Mouse (Mus musculus) stomach, postnatal 0 days (tissue): ENCODE measurements around the gene Ankrd11. TPM values are rescaled to one million over a fixed set of nuclear protein-coding genes. Genes with fewer than 3 reads are reported as not detected.

Experiments used
- ATAC-seq: fragments of 200-750 bp; cut with Nextera tagmentation; 2 replicates; pipeline ENCODE4 v1.8.0; 2017; ENCODE audit not compliant: low FRiP score, low TSS enrichment
- DNase-seq: peaks from one replicate; pipeline ENCODE4 v3.0.0-alpha.2; 2016; ENCODE audit warnings: low spot score
- H3K27ac ChIP-seq: fragments of 300-500 bp; sonication (generic); replicated peaks from 2 replicates; pipeline ENCODE4 v1.5.1; 2014; ENCODE audit warnings: mild to moderate bottlenecking, control low read depth
- H3K27me3 ChIP-seq: fragments of 300-500 bp; sonication (generic); 2 replicates; pipeline ENCODE4 v1.6.1; 2014; ENCODE audit warnings: low read length; ENCODE audit not compliant: control insufficient read depth, insufficient read depth
- H3K36me3 ChIP-seq: fragments of 300-500 bp; sonication (generic); 2 replicates; pipeline ENCODE4 v1.6.1; 2014; ENCODE audit warnings: low read length, mixed read lengths; ENCODE audit not compliant: control insufficient read depth, insufficient read depth
- H3K4me1 ChIP-seq: fragments of 300-500 bp; sonication (generic); replicated peaks from 2 replicates; pipeline ENCODE4 v1.6.1; 2014; ENCODE audit warnings: antibody characterized with exemption; ENCODE audit not compliant: control insufficient read depth, insufficient read depth
- H3K4me2 ChIP-seq: fragments of 300-500 bp; sonication (generic); replicated peaks from 2 replicates; pipeline ENCODE4 v1.6.1; 2014; ENCODE audit warnings: low read depth, mild to moderate bottlenecking, control low read depth, moderate library complexity
- H3K4me3 ChIP-seq: fragments of 300-500 bp; sonication (generic); 2 replicates; pipeline ENCODE4 v1.5.1; 2014; ENCODE audit warnings: low read depth, low read length, control low read depth
- H3K9ac ChIP-seq: fragments of 300-500 bp; sonication (generic); 2 replicates; pipeline ENCODE4 v1.6.1; 2014; ENCODE audit warnings: mild to moderate bottlenecking, low read length, control low read depth, mixed read lengths
- H3K9me3 ChIP-seq: fragments of 300-500 bp; sonication (generic); 2 replicates; pipeline ENCODE4 v1.6.1; 2016; ENCODE audit warnings: low read length; ENCODE audit not compliant: control insufficient read depth
- CTCF ChIP-seq: IDR thresholded peaks from 2 replicates; pipeline ENCODE4 v1.5.1; 2016; ENCODE audit warnings: antibody characterized with exemption, low read depth, mild to moderate bottlenecking, moderate library complexity
- EP300 ChIP-seq: optimal IDR thresholded peaks from 2 replicates; pipeline ENCODE3; 2016; ENCODE audit warnings: antibody characterized with exemption
- WGBS: fragments of 180-500 bp; shearing (Covaris S2); extraction: QIAGEN DNeasy Blood & Tissue Kit; methylation state at CpG from one replicate; pipeline ENCODE4 v1.1.7; 2014; 5-methylcytosine and 5-hydroxymethylcytosine counted together
- polyA plus RNA-seq: library from polyadenylated mRNA; unstranded; fragments of >200 nt; fragmentation: Nextera tagmentation; extraction: Ambion mirVana; gene quantifications from 2 replicates; pipeline ENCODE4 v1.2.1, GENCODE M21; 2015

The Ankrd11 gene
- polyA plus RNA-seq, 1 experiment from 2014 or later = 35.0 TPM

GRCm38 (mm10) chr8:122873171-122873570 is 168.9 kb downstream of the Ankrd11 start:
- Histone ChIP-seq H3K4me2 (no peak overlapping the region), H3K9me3 (no peaks in the 10 kb centered on the region), H3K9ac (no peak overlapping the region), H3K4me3 (no peak overlapping the region), H3K27ac (no peak overlapping the region), H3K36me3 (no peaks in the 10 kb centered on the region), H3K27me3 (no peaks in the 10 kb centered on the region), H3K4me1 (no peaks in the 10 kb centered on the region)
- ATAC-seq (no peak), DNase-seq (no peak)
- no peak for TF ChIP-seq CTCF
- no peak for TF ChIP-seq EP300
- WGBS = 36% methylated on average over 6 of the region's 6 CpGs

- Histone ChIP-seq H3K4me1 (no peaks in the 10 kb centered on the region), H3K27me3 (no peaks in the 10 kb centered on the region), H3K9me3 (no peaks in the 10 kb centered on the region), H3K4me2 (no peak overlapping the region), H3K9ac (no peak overlapping the region), H3K27ac (no peak overlapping the region), H3K4me3 (no peak overlapping the region), H3K36me3 (no peaks in the 10 kb centered on the region)
- 69% methylated on average over 9 of the region's 9 CpGs for WGBS
- TF ChIP-seq CTCF (no peak), EP300 (no peak)
- no peak for ATAC-seq
- no peak for DNase-seq
These were observed 170.4 kb downstream of the Ankrd11 start for GRCm38 (mm10) chr8:122871663-122872062.

DNA sequence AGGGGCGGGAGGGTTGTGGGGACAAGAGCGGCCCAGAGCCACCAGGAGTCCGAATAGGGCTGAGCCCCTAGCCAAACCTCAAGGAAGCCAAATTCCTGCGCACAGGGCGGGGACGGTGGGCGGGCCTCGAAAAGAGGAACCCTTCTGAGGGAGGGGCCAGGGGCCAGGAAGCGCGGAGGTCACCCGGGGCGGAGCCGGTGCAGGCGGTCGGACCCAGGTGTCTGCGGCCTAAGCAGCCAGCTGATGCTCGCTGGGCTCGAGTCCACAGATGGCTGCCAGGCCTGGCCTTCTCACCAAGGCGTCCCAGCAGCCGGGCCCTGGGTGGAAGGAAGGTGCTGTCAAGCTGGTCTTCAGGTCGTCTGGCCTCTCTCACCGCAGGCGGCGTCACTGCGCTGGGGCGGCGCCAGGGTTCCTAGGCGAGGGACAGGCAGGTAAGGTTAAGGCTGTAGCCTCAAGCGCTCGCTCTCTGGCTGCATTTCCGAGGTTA is 171.7 kb downstream of the Ankrd11 start:
- no peak overlapping the region for H3K27ac ChIP-seq
- 0 out of 2 replicates have a peak overlapping the region, but pooled peaks have one; percentile 31 for H3K9ac ChIP-seq
- H3K4me2 ChIP-seq = peak overlapping the region; percentile 45
- no peaks in the 10 kb centered on the region for H3K9me3 ChIP-seq
- H3K36me3 ChIP-seq = no peaks in the 10 kb centered on the region
- 33% methylated on average over 31 of the region's 31 CpGs for WGBS
- H3K4me3 ChIP-seq = 0 out of 2 replicates have a peak overlapping the region, but pooled peaks have one; percentile 4
- H3K27me3 ChIP-seq = no peaks in the 10 kb centered on the region
- ATAC-seq (peak; percentile 32; the same call in 1 of the 2 replicates), DNase-seq (no peak)
- no peak for TF ChIP-seq EP300
- no peak for TF ChIP-seq CTCF
- no peaks in the 10 kb centered on the region for H3K4me1 ChIP-seq

- ATAC-seq (no peak), DNase-seq (no peak)
- no peaks in the 10 kb centered on the region for H3K36me3 ChIP-seq
- no peaks in the 10 kb centered on the region for H3K4me1 ChIP-seq
- H3K27ac ChIP-seq = no peak overlapping the region
- H3K9me3 ChIP-seq = 0 out of 2 replicates have a peak, but pooled peaks cover 3% of the 10 kb centered on the region
- no peak overlapping the region for H3K9ac ChIP-seq
- WGBS = 77% methylated on average over 6 of the region's 6 CpGs
- no peak overlapping the region for H3K4me3 ChIP-seq
- no peak for TF ChIP-seq CTCF
- no peak for TF ChIP-seq EP300
- H3K27me3 ChIP-seq = no peaks in the 10 kb centered on the region
- no peak overlapping the region for H3K4me2 ChIP-seq
These were observed 174.1 kb downstream of the Ankrd11 start for GRCm38 (mm10) chr8:122867982-122868381.

- Histone ChIP-seq H3K27me3 (no peaks in the 10 kb centered on the region), H3K4me1 (no peaks in the 10 kb centered on the region), H3K9ac (no peak overlapping the region), H3K9me3 (0 out of 2 replicates have a peak, but pooled peaks cover 3% of the 10 kb centered on the region), H3K27ac (no peak overlapping the region), H3K4me2 (no peak overlapping the region), H3K36me3 (no peaks in the 10 kb centered on the region), H3K4me3 (no peak overlapping the region)
- DNase-seq (no peak), ATAC-seq (no peak)
- TF ChIP-seq EP300 = no peak
- no peak for TF ChIP-seq CTCF
- WGBS = 68% methylated on average over 8 of the region's 8 CpGs
These were observed 175.8 kb downstream of the Ankrd11 start for GRCm38 (mm10) chr8:122866231-122866630.

GRCm38 (mm10) chr8:122865441-122865840 is 176.6 kb downstream of the Ankrd11 start:
- no peaks in the 10 kb centered on the region for H3K36me3 ChIP-seq
- peak; percentile 58 for TF ChIP-seq CTCF
- no peak for TF ChIP-seq EP300
- WGBS = 63% methylated on average over 10 of the region's 10 CpGs
- no peaks in the 10 kb centered on the region for H3K27me3 ChIP-seq
- no peak for ATAC-seq
- H3K9me3 ChIP-seq = 0 out of 2 replicates have a peak, but pooled peaks cover 3% of the 10 kb centered on the region
- no peak overlapping the region for H3K27ac ChIP-seq
- no peak overlapping the region for H3K9ac ChIP-seq
- no peaks in the 10 kb centered on the region for H3K4me1 ChIP-seq
- H3K4me2 ChIP-seq = no peak overlapping the region; the same call in 1 of the 2 replicates
- no peak overlapping the region for H3K4me3 ChIP-seq
- DNase-seq = no peak
